Mouse (Mus musculus) liver, embryonic 15.5 days (tissue): ENCODE measurements at regions not wholly inside any gene's neighbourhood (a gene's known extent, or its start where the extent isn't known, plus 50 kb on each side); places are given as distances from the start of the nearest gene placed in this dataset.

Experiments
- ATAC-seq: fragments of 200-750 bp; cut with Nextera tagmentation; 2 replicates; pipeline ENCODE4 v1.8.0; 2017; ENCODE audit warnings: moderate number of reproducible peaks, mild to moderate bottlenecking, moderate library complexity; ENCODE audit not compliant: insufficient read depth
- H3K27ac ChIP-seq: fragments of 300-500 bp; sonication (generic); replicated peaks from 2 replicates; pipeline ENCODE4 v1.5.1; 2015; ENCODE audit warnings: mild to moderate bottlenecking, inconsistent platforms
- H3K27me3 ChIP-seq: fragments of 300-500 bp; sonication (generic); 2 replicates; pipeline ENCODE4 v1.6.1; 2015; ENCODE audit warnings: mild to moderate bottlenecking, inconsistent platforms
- H3K36me3 ChIP-seq: fragments of 300-500 bp; sonication (generic); replicated peaks from 2 replicates; pipeline ENCODE4 v1.6.1; 2015; ENCODE audit warnings: moderate library complexity, mild to moderate bottlenecking, inconsistent platforms
- H3K4me1 ChIP-seq: fragments of 300-500 bp; sonication (generic); replicated peaks from 2 replicates; pipeline ENCODE4 v1.6.1; 2015; ENCODE audit warnings: inconsistent platforms
- H3K4me2 ChIP-seq: fragments of 300-500 bp; sonication (generic); 2 replicates; pipeline ENCODE4 v1.6.1; 2015; ENCODE audit warnings: moderate library complexity, mild to moderate bottlenecking, inconsistent platforms
- H3K4me3 ChIP-seq: fragments of 300-500 bp; sonication (generic); replicated peaks from 2 replicates; pipeline ENCODE4 v1.5.1; 2015; ENCODE audit warnings: mild to moderate bottlenecking, inconsistent platforms
- H3K9ac ChIP-seq: fragments of 300-500 bp; sonication (generic); 2 replicates; pipeline ENCODE4 v1.6.1; 2015; ENCODE audit warnings: moderate library complexity, mild to moderate bottlenecking, inconsistent platforms
- H3K9me3 ChIP-seq: fragments of 300-500 bp; sonication (generic); replicated peaks from 2 replicates; pipeline ENCODE4 v1.6.1; 2016; ENCODE audit warnings: inconsistent platforms
- WGBS: fragments of 180-500 bp; shearing (Covaris S2); methylation state at CpG from one replicate; pipeline ENCODE4 v1.1.7; 2015; ENCODE audit warnings: mixed read lengths; ENCODE audit not compliant: insufficient replicate concordance; 5-methylcytosine and 5-hydroxymethylcytosine counted together

DNA sequence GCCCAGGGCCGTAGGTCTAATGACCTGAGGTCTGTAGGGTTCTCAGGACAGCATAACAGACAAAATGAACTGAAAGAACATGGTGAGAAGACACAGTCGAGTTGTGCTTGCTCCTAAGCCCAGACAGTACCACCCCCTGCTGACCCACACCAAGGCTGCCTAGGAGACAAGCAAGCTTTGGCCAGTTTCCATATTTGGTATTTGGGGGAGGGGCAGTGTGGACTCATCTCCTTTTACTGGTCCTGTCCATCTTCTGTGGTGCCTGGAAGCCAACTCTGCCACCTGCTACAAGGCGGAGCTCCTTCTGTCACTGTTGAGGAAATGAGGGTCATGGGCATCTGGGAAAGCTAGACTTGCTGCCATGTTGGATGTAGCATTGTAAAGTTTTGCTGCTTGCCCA lies 68.9 kb downstream of the Tex29 start:
- no peak overlapping the region for H3K9ac ChIP-seq
- no peak overlapping the region for H3K4me3 ChIP-seq
- no peak overlapping the region for H3K27ac ChIP-seq
- ATAC-seq = no peak
- no peaks in the 10 kb centered on the region for H3K4me1 ChIP-seq
- 38% methylated on average over 3 of the region's 3 CpGs for WGBS
- no peak overlapping the region for H3K4me2 ChIP-seq
- H3K27me3 ChIP-seq = no peaks in the 10 kb centered on the region
- H3K9me3 ChIP-seq = no peaks in the 10 kb centered on the region
- no peaks in the 10 kb centered on the region for H3K36me3 ChIP-seq

DNA sequence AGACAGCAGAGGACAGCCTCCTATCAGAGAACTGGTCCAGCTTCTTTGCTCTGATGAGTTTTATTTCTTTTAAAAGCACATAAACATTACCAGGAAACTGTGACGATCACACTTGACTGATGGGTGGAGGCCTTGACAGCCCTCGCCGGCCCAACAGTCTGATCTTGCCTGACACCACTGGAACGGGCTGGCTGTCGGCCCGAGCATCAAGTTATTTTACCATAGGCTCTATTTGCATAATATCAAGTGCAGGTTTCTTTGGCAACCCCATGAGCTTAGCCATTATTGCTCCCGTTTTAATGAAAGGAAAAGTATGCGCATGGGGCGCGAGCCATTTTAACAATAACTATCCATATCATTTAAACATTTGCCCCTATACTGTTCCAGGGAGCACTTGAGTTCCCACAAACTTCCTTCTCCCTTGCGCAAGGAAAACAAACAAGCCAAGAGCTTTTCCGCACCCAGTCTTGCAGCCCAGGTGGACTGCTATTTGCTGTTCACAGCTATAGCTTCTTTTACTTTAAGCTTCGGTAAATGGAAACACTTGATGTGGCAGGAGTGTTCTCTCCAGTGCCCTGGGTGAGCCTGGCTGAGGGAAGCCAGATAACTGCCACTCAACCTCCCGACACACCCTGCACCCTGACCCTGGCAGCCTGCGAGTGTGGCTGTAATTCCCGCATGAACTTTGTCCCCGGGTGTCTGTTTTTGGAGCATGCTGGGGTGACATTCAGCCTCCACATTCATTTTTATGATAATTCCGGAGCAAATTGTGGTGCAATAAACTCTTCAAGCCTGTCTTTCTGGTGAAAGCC lies 71.6 kb downstream of the Tex29 start:
- Histone ChIP-seq H3K9me3 (no peaks in the 10 kb centered on the region), H3K27me3 (no peaks in the 10 kb centered on the region), H3K36me3 (no peaks in the 10 kb centered on the region), H3K4me2 (no peak overlapping the region), H3K27ac (no peak overlapping the region), H3K4me1 (no peaks in the 10 kb centered on the region), H3K9ac (no peak overlapping the region), H3K4me3 (no peak overlapping the region)
- ATAC-seq = no peak
- WGBS = 62% methylated on average over 18 of the region's 18 CpGs

DNA sequence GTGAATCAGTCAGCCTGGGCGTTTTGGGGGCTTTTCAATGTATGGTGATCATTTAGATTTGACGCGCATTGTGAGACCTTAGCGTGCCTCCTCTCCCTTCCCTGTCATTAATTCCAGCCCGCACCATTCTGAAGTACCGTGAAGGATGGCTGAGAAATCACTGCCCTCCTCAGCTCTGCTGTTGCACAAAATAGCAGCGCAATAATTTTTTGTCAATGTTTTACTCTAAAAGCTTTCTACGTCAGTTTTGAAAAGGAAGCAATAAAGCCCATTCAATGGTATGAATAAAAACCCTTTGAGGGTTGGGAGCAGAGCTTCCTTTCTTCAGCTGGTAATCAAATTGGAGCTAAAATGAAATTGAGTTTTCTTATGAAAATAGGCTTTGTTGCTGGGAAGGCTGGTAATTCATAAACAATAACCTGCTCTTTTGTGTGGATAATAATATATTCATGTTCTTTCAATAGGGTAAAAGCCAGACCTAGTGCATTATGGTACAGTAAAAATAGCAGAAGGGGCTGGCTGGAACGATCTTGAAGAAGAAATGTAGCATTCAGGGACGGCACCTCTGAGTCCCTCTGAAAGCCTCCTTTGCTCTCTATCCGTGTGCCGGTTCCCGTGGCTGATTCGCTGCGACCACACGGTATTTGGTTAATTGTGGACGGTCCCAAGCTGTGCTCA lies 72.3 kb downstream of the Tex29 start:
- Histone ChIP-seq H3K36me3 (no peaks in the 10 kb centered on the region), H3K4me1 (no peaks in the 10 kb centered on the region), H3K4me3 (no peak overlapping the region), H3K27ac (no peak overlapping the region), H3K9me3 (no peaks in the 10 kb centered on the region), H3K9ac (no peak overlapping the region), H3K27me3 (no peaks in the 10 kb centered on the region), H3K4me2 (no peak overlapping the region)
- no peak for ATAC-seq
- WGBS = 73% methylated on average over 17 of the region's 17 CpGs

DNA sequence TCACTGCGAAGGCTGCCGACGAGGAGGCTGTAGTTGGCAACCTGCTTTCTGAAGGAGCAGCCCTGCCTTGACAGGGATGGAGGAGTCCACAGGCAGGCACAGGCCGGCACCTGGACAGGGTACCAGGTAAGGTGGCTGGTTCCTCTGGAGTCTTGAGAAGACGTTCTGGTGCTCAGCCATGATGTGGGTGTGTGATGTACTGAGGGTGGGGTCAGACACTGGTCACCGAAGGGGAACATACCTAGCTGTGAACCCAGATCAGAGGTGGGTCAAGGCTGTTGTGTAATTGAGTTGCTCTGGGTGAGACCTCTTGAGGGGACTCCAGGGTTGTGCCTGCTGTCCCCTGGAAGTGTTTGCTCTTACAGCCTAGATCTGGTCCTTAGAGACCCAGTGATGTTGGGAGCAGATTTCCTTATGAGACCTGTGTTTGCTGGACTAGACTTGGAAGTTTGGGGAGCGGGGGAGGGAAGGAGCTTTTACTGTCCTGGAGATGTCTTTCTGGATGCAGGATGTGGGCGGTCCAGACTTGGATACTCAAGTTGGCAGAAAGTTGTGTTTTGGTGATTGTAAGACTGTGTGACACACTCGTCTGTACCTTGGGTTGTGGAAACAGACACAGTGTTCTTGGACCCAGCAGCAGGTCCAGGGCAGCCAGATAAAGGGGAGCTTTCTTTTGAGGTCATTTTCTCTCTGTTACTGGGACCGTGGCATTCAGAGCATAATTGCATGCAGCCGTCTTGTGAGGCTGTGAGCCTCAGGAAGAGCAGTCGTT lies 73.0 kb downstream of the Tex29 start:
- WGBS = 57% methylated on average over 12 of the region's 12 CpGs
- Histone ChIP-seq H3K4me1 (no peaks in the 10 kb centered on the region), H3K4me3 (no peak overlapping the region), H3K27ac (no peak overlapping the region), H3K4me2 (no peak overlapping the region), H3K9me3 (no peaks in the 10 kb centered on the region), H3K9ac (no peak overlapping the region), H3K27me3 (no peaks in the 10 kb centered on the region), H3K36me3 (no peaks in the 10 kb centered on the region)
- no peak for ATAC-seq

DNA sequence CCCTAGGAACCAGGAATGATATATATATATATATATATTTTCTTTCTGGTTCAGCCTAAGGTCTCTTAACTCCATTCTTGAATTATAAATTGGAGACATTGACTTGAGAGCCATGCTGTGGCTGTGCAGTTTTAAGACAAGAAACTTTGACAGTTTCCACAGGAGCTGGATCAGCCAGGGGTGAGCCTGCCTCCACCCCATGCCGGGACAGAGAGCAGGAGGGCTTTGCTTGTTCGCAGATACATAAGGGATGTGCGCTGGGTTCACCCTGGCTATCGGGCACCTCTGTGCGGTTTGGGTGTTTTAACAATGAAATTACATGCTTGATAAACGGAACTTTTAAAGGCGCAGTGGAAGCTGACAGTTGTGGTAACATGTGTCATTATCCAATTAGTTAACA lies 73.9 kb downstream of the Tex29 start:
- H3K4me2 ChIP-seq = no peak overlapping the region
- no peaks in the 10 kb centered on the region for H3K9me3 ChIP-seq
- no peak overlapping the region for H3K9ac ChIP-seq
- no peak for ATAC-seq
- H3K4me3 ChIP-seq = no peak overlapping the region
- no peak overlapping the region for H3K27ac ChIP-seq
- H3K4me1 ChIP-seq = no peaks in the 10 kb centered on the region
- H3K36me3 ChIP-seq = no peaks in the 10 kb centered on the region
- no peaks in the 10 kb centered on the region for H3K27me3 ChIP-seq
- 69% methylated on average over 7 of the region's 7 CpGs for WGBS

DNA sequence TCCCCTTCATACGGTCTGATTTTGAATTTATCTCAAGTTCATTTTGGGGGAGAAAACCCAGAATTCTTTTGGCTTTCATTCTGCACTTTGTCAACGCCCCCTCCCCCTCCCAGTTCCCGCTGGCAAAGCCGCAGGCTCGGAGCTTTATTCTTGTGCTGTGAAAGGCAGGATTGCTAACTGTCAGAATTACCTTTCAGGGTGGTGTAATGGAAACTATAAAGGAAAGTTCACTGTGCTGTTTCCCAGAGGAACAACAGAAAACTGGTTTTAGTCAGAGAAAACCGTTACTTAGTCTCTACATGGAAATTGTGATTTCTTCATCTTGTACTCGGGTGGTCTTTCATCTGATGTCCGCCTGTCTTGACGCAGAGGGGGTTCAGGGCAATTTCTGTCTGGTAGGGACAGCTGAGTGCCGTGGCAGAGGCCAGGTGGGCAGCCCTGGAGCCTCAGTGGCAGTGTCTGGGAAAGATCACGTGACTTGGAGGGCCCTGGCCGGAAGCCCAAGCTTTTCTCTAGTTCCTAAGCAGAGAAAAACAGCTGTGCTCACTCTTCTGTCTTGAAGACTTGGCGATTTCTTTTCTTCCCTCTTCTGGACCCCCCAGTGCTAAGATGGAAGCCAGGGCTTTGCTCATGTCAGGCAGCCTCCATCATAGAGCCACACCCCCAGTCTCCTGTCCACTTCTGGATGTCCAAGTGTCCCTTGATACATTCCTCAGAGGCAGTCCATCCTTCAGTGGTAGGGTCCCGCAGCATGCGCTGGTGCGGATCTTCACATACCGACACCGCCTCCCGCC lies 74.6 kb downstream of the Tex29 start:
- Histone ChIP-seq H3K9ac (no peak overlapping the region), H3K9me3 (no peaks in the 10 kb centered on the region), H3K27ac (no peak overlapping the region), H3K4me1 (no peaks in the 10 kb centered on the region), H3K36me3 (no peaks in the 10 kb centered on the region), H3K27me3 (no peaks in the 10 kb centered on the region), H3K4me2 (no peak overlapping the region), H3K4me3 (no peak overlapping the region)
- WGBS = 52% methylated on average over 19 of the region's 19 CpGs
- no peak for ATAC-seq

DNA sequence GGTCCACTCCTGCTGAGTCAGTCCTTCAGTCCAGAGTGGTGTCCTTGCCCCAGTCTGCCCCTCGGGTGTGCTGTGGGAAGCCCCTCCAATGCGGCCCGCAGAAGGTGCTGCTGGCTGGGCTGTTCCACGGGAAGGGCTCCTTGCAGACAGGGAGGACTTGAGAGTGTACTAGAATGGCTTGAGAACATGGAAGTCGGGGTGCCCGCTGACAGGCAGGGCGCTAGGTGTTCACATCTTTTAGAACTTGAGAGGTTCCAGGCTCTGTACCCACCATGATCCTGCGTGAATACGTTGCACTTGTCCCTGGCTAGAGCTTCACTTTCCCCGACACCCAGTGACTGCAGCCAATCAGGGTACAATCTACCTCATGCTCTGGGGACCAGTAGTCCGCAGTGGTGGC lies 75.4 kb downstream of the Tex29 start:
- no peak overlapping the region for H3K27ac ChIP-seq
- no peak overlapping the region for H3K9ac ChIP-seq
- no peaks in the 10 kb centered on the region for H3K27me3 ChIP-seq
- no peak overlapping the region for H3K4me3 ChIP-seq
- no peaks in the 10 kb centered on the region for H3K36me3 ChIP-seq
- no peak for ATAC-seq
- H3K4me2 ChIP-seq = no peak overlapping the region
- H3K4me1 ChIP-seq = no peaks in the 10 kb centered on the region
- WGBS = 70% methylated on average over 11 of the region's 11 CpGs
- no peaks in the 10 kb centered on the region for H3K9me3 ChIP-seq

DNA sequence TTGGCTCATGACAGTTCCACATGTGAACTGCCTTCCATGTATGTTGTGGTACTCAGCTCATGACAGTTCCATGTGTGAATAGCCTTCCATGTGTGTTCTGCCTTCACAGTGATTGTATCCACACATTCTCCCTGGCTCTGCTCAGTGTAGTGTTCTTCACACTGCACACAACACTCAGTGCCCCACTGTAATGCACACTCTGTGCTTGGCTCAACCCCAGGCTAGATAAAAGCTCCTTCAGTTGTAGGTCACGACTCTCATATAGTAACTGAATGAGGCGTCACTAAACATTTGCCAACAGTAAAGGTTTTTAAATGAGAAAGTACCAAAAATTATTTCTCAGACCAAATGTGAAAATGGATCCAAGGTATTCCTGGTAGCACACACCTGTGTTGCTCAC lies 79.6 kb downstream of the Tex29 start:
- Histone ChIP-seq H3K9ac (no peak overlapping the region), H3K36me3 (no peaks in the 10 kb centered on the region), H3K4me2 (no peak overlapping the region), H3K27me3 (no peaks in the 10 kb centered on the region), H3K9me3 (no peaks in the 10 kb centered on the region), H3K27ac (no peak overlapping the region), H3K4me3 (no peak overlapping the region), H3K4me1 (no peaks in the 10 kb centered on the region)
- 58% methylated on average over 2 of the region's 2 CpGs for WGBS
- no peak for ATAC-seq

DNA sequence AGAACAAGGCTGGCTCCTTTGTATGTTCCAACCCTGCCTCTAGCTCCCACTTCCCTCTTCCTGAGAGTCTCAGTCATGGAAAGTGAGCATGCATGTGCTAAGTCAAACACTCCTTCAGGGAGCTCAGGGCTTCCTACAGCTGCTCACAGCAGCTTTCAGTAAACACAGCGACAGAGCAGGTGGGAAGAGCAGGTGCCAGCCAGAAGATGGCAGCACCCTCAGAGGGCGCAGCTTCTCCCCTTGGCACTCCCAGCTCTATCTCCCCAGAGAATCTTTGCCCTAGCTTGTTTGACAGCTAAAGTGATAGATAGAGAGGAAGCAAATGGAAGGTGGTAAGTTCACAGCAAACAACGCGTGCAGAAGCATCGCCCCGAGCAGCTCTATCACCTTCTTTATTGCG lies 82.8 kb downstream of the Tex29 start:
- Histone ChIP-seq H3K4me2 (no peak overlapping the region), H3K9ac (no peak overlapping the region), H3K4me1 (no peaks in the 10 kb centered on the region), H3K27ac (no peak overlapping the region), H3K36me3 (no peaks in the 10 kb centered on the region), H3K9me3 (no peaks in the 10 kb centered on the region), H3K27me3 (no peaks in the 10 kb centered on the region), H3K4me3 (no peak overlapping the region)
- WGBS = 62% methylated on average over 7 of the region's 7 CpGs
- no peak for ATAC-seq

DNA sequence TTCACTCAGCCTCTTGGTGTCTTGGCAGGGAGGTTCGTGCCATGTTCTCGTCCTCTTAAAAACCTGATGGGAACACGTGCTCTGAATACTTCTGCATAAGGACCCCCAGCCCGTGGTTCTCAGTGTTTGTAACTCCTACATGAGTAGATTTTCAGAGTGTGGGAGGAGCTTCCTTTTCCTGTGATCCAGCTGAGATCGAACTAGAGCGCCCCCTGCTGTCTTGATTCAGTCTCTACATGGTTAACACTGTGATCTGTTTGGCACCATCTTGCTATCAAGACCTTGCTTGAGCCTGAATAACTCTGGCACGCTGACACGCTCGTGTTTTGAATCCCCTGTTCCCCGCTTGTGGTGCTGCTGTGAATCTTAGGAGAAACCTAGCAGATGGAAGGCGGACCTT lies 83.9 kb downstream of the Tex29 start:
- no peaks in the 10 kb centered on the region for H3K4me1 ChIP-seq
- 43% methylated on average over 11 of the region's 11 CpGs for WGBS
- H3K4me2 ChIP-seq = no peak overlapping the region
- H3K36me3 ChIP-seq = no peaks in the 10 kb centered on the region
- no peak overlapping the region for H3K4me3 ChIP-seq
- ATAC-seq = no peak
- H3K9ac ChIP-seq = no peak overlapping the region
- H3K27ac ChIP-seq = no peak overlapping the region
- H3K9me3 ChIP-seq = no peaks in the 10 kb centered on the region
- no peaks in the 10 kb centered on the region for H3K27me3 ChIP-seq

DNA sequence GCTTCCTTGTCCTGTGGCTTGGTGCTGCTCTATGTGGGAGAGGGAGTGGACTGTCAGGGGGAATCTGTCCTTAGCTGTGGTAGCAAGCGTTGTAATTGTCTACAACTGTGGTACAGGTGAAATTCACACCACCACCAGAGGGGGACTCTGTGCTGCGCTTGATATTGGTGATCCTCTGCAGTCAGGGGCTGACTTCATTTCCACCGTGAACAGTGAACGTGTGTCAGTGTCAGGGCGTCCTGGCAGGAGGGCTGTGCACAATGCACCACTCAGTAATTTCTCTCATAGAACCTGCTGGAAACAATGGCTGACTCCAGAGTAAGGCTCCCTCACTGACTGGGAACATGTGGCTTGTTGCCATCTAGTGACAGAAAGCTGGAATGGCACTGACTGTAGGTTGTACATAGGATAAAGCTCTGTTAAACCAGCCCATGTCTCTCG lies 102.6 kb downstream of the Tex29 start:
- ATAC-seq = no peak
- Histone ChIP-seq H3K4me1 (no peaks in the 10 kb centered on the region), H3K27me3 (no peaks in the 10 kb centered on the region), H3K27ac (no peak overlapping the region), H3K9me3 (no peaks in the 10 kb centered on the region), H3K9ac (no peak overlapping the region), H3K4me2 (no peak overlapping the region), H3K4me3 (no peak overlapping the region), H3K36me3 (no peaks in the 10 kb centered on the region)
- WGBS = 23% methylated on average over 6 of the region's 6 CpGs
